Mouse (Mus musculus): Measurements from ENCODE around the gene Taf6l.
"Not testable (repeated sequence)": the region's sequence is repeated elsewhere in the genome, so short reads cannot be mapped to it uniquely, and the experiment has no call there.

Gene Taf6l

GRCm38 (mm10) chr19:8738911-8739310 is 47.3 kb downstream of the Taf6l start:
- no peak for DNase-seq (ENCODE audit: low read depth, low spot score)

GRCm38 (mm10) chr19:8736160-8736467 is 50.1 kb downstream of the Taf6l start:
- no peak for DNase-seq (ENCODE audit: low read depth, low spot score)

GRCm38 (mm10) chr19:8735389-8736159 is 50.6 kb downstream of the Taf6l start, which contains the start of gene Wdr74:
Wdr74 (plus strand) TSS chr19:8735827.
- peak; percentile 92 for DNase-seq (ENCODE audit: low read depth, low spot score)

- no peak for DNase-seq (ENCODE audit: low read depth, low spot score)
Measured at GRCm38 (mm10) chr19:8734334-8734733, 51.9 kb downstream of the Taf6l start.

GRCm38 (mm10) chr19:8728335-8729099 is 57.7 kb downstream of the Taf6l start:
- not testable (repeated sequence) for DNase-seq (ENCODE audit: low read depth, low spot score)

GRCm38 (mm10) chr19:8727495-8728114 is 58.6 kb downstream of the Taf6l start:
- no peak for DNase-seq (ENCODE audit: low read depth, low spot score)

GRCm38 (mm10) chr19:8726609-8727390 is 59.4 kb downstream of the Taf6l start:
- no peak for DNase-seq (ENCODE audit: low read depth, low spot score)

GRCm38 (mm10) chr19:8725081-8725613 is 61.1 kb downstream of the Taf6l start:
- DNase-seq (ENCODE audit: low read depth, low spot score) = no peak

All from forelimb bud, embryonic 11.5 days (tissue).